Mouse (Mus musculus): ENCODE measurements around the gene Zbtb9.

DNA sequence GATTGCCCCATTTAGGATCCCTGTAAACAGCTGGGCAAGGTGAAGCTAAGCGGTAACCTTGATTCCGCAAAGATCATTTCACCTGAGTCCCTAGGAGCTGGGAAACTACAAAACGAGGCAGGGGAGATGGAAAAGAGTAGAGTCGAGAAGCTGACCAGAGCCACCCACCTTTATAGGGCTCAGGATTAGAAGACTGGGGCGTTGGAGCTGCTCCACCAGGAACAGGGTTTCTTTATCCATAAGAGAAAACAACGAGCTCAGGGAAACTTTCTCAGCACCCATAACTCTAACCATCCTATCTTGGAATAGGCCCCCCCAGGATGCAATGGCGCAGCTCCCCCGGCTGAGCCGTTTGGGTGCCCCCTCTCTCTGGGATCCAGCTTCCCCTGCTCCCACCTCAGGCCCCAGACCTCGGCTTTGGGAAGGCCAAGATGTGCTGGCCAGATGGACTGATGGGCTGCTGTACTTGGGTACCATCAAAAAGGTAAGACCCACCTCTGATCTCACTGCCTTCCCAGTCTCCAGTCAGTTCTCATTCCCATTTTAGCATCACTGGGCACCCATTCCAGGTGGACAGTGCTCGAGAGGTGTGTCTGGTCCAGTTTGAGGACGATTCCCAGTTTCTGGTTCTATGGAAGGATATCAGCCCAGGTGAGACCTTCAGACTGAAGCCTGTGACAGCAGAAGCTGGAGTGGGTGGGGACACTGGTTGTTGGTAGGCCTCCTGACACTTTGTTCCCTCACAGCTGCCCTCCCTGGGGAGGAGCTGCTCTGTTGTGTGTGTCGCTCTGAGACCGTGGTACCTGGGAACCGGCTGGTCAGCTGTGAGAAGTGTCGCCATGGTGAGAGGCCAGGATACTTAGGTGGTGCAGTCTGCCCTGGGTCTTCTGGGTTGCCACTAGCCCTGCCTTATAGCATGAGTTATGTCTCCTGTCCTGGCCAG lies 38.8 kb upstream of the Zbtb9 start:
- no peak for TF ChIP-seq EP300 (IDR thresholded peaks at IDR 0.05; ENCODE audit: low read depth in 1 of 2, low read length in 2 of 2)
- TF ChIP-seq ZMIZ1 (IDR thresholded peaks at IDR 0.05; ENCODE audit: low read depth, low read length), result no peak
- TF ChIP-seq CTCF (IDR thresholded peaks at IDR 0.05 in 2 of 3, conservative IDR thresholded peaks at IDR 0.05 in 1 of 3; ENCODE audit: control insufficient read depth in 1 of 3, insufficient read depth in 1 of 3, low read depth in 2 of 3, low read length in 3 of 3, poor library complexity in 1 of 3, severe bottlenecking in 1 of 3), result no peak
- no peak for TF ChIP-seq ZC3H11A (IDR thresholded peaks at IDR 0.05; ENCODE audit: low read depth, low read length)
- no peak for TF ChIP-seq MXI1 (IDR thresholded peaks at IDR 0.05; ENCODE audit: low read depth, low read length)
- no peak for TF ChIP-seq POLR2AphosphoS2 (IDR thresholded peaks at IDR 0.05; ENCODE audit: low read length)
- TF ChIP-seq POLR2A (IDR thresholded peaks at IDR 0.05; ENCODE audit: control insufficient read depth in 1 of 2, insufficient read depth in 1 of 2, low read depth in 1 of 2, low read length in 2 of 2, poor library complexity in 1 of 2), result no peak
- no peak for TF ChIP-seq CHD2 (IDR thresholded peaks at IDR 0.05; ENCODE audit: low read length)
- no peak for TF ChIP-seq MAFK (IDR thresholded peaks at IDR 0.05; ENCODE audit: borderline replicate concordance, low read depth, low read length)
- no peak for TF ChIP-seq MAX (IDR thresholded peaks at IDR 0.05; ENCODE audit: low read length)
- TF ChIP-seq TCF12 (IDR thresholded peaks at IDR 0.05; ENCODE audit: low read depth, low read length), result no peak
- no peak for TF ChIP-seq RAD21 (IDR thresholded peaks at IDR 0.05; ENCODE audit: low read depth, low read length)
